Mouse (Mus musculus): ENCODE data around the gene Gm20388.

DNA sequence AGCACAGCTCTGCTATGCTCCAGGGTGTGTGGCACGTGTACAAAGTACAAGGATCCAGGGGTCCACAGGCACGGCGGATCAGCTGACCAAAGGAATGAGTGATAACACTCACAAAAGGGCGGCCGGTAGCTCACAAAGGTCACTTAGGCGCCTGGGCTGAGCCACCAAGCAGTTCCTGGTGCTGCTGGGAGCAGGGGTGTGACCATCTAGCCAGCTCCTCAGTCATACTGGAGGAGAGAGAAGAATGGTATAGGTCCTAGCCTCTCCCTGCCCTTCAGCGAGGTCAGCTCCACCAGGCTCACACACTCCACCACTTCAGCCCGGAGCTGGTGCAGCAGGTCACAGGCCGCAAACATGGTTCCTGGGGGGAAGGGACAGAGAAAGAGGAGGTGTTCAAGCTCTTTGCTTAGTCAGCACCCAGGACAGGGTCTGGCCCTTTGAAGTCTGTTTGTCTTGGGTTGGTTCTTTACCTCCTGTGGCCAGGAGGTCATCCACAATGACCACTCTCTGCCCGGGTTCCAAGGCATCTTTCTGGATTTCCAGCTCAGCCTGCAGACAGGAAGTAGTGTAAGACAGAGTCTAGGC, 2664.1 kb downstream of the Gm20388 start:
- no peak for TF ChIP-seq CTCF (IDR thresholded peaks at IDR 0.05; ENCODE audit: low read depth)
- no peak for TF ChIP-seq EP300 (IDR thresholded peaks at IDR 0.05; ENCODE audit: low read depth)

Data from liver, embryonic 14.5 days (tissue).